Mouse (Mus musculus) forebrain, embryonic 12.5 days (tissue): ENCODE data around the gene Hs6st3. TPM values are rescaled to one million over a fixed set of nuclear protein-coding genes. Genes with fewer than 3 reads are reported as not detected.
A peak's percentile ranks its signal among the peaks of the same experiment; 100 is the strongest.

ENCODE experiments used
- ATAC-seq: fragments of 200-750 bp; cut with Nextera tagmentation; 2 replicates; pipeline ENCODE4 v1.8.0; 2017; ENCODE audit warnings: moderate TSS enrichment; ENCODE audit not compliant: low FRiP score
- H3K27ac ChIP-seq: fragments of 300-500 bp; sonication (generic); 2 replicates; pipeline ENCODE4 v1.5.1; 2016; ENCODE audit warnings: mild to moderate bottlenecking
- H3K27me3 ChIP-seq: fragments of 300-500 bp; sonication (generic); 2 replicates; pipeline ENCODE4 v1.6.1; 2016; ENCODE audit warnings: mild to moderate bottlenecking
- H3K36me3 ChIP-seq: fragments of 300-500 bp; sonication (generic); replicated peaks from 2 replicates; pipeline ENCODE4 v1.6.1; 2016; ENCODE audit warnings: mild to moderate bottlenecking
- H3K4me1 ChIP-seq: fragments of 300-500 bp; sonication (generic); 2 replicates; pipeline ENCODE4 v1.6.1; 2016
- H3K4me2 ChIP-seq: fragments of 300-500 bp; sonication (generic); 2 replicates; pipeline ENCODE4 v1.6.1; 2016; ENCODE audit warnings: mild to moderate bottlenecking, moderate library complexity
- H3K4me3 ChIP-seq: fragments of 300-500 bp; sonication (generic); replicated peaks from 2 replicates; pipeline ENCODE4 v1.5.1; 2016; ENCODE audit warnings: mild to moderate bottlenecking
- H3K9ac ChIP-seq: fragments of 300-500 bp; sonication (generic); 2 replicates; pipeline ENCODE4 v1.6.1; 2016; ENCODE audit warnings: mild to moderate bottlenecking
- H3K9me3 ChIP-seq: fragments of 300-500 bp; sonication (generic); 2 replicates; pipeline ENCODE4 v1.6.1; 2016
- WGBS: fragments of 180-500 bp; shearing (Covaris S2); methylation state at CpG from one replicate; pipeline ENCODE4 v1.1.7; 2016; 5-methylcytosine and 5-hydroxymethylcytosine counted together
- polyA plus RNA-seq: library from polyadenylated mRNA; unstranded; fragments of >200 nt; fragmentation: Nextera tagmentation; extraction: Ambion mirVana; gene quantifications from 2 replicates; pipeline ENCODE4 v1.2.1, GENCODE M21; 2016

Hs6st3 gene
- polyA plus RNA-seq, result 0.19 and 0.32 TPM in 2 replicates

DNA sequence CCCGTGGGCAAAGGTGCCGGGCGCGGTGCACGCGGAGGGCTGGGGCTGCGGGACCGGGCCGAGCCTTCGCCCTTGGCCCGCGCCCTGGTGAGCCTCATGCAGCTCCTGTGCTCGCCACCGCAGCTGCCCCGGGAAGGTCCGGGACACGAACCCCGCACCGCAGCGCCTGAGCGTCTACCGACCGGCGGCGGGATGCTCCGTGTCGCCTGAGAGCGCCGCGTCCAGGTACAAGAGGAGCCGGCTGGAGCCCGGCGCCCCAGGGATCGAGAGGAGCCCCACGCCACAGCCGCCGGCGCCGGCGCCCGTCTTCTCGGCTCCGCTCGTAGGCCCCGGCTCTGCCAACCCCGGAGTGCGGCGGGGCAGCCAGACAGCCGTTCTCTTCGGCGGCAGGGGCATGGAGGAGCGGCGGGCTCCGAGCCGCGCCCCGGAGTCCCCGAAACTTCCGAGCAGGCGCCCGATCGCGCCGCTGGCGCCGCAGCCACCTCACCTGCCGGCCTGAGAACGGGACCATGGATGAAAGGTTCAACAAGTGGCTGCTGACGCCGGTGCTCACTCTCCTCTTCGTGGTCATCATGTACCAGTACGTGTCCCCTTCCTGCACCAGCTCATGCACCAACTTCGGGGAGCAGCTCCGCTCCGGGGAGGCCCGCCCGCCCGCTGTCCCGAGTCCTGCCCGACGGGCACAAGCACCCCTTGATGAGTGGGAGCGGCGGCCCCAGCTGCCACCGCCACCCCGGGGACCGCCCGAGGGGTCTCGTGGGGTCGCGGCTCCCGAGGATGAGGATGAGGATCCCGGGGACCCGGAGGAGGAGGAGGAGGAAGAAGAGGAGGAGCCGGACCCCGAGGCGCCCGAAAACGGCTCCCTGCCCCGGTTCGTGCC lies at the start of gene Hs6st3:
Gene Hs6st3, plus strand, starts transcription at position 436 of the 880 bp plus-strand sequence.
- H3K4me1 ChIP-seq, result peaks cover 12% of the 10 kb centered on the region
- ATAC-seq, result peak; percentile 51
- no peak within 1 kb of the TSS for H3K27ac ChIP-seq
- H3K36me3 ChIP-seq, result no peaks in the 10 kb centered on the region
- H3K4me2 ChIP-seq, result peak within 1 kb of the TSS; percentile 98
- H3K27me3 ChIP-seq, result peaks cover 53% of the 10 kb centered on the region
- no peaks in the 10 kb centered on the region for H3K9me3 ChIP-seq
- H3K9ac ChIP-seq, result peak within 1 kb of the TSS; percentile 63
- under 1% methylated on average over 100 of the region's 100 CpGs for WGBS
- peak within 1 kb of the TSS; percentile 66 for H3K4me3 ChIP-seq

DNA sequence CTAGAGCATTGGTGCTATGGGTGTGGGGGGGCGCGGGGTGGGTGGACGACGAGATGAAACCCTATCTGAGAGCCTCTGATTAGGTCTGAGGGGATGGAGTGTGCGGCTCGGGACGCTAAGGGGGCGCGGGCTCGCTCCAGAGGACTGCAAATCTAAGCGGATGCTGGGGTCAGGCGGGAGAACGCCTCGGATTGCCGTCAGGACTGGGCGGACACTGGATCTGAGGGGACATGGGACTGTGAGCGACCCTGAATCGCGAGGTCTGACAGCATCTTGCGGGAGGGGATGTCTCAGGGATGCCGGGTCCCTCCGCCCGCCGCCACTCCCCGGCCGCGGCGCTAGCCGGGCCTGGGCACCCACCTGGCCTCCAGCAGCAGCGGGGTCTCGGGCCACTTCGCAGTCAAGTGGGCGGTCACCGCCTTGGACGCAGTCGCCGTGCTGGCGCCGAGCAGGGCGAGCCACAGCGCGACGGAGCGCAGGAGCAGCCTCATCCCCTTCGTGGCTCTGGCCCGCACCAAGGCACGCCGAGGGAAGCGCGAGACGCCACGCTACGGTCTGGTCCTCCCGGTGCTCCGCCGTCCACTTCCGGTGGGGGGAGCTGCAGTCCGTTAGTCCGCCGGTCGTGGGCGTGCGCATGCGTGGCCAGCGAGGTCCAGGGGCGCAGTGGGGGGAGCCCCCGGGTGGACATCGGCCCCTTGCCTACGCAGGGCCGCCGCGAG lies 39.1 kb upstream of the Hs6st3 start, which contains the start of gene Uggt2:
Gene Uggt2, minus strand, starts transcription at position 580 of the 719 bp plus-strand sequence.
- H3K9ac ChIP-seq, result peak within 1 kb of the TSS; percentile 91
- under 1% methylated on average over 71 of the region's 72 CpGs for WGBS
- 0 out of 2 replicates have a peak, but pooled peaks cover 3% of the 10 kb centered on the region for H3K36me3 ChIP-seq

DNA sequence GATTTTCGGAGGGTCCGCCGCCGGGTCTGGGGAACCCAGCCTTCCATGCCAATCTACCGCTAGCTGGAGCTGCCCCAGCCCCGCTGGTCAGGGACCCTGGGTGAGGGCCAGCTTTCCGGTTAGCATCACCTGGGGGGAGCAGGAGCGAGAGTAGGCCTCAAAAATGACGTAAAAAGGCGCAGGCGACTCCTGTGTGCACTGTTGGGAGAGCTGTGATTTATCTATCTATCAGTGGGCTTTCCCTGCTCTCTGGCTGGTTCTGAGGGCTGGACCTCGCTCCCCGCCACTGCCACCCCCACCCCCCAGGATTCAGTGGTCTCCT lies 38.6 kb upstream of the Hs6st3 start:
- ATAC-seq, result peak; percentile 87
- peaks cover 14% of the 10 kb centered on the region for H3K4me1 ChIP-seq
- peak overlapping the region; percentile 91 for H3K9ac ChIP-seq
- H3K9me3 ChIP-seq, result no peaks in the 10 kb centered on the region
- H3K36me3 ChIP-seq, result no peaks in the 10 kb centered on the region
- H3K27me3 ChIP-seq, result no peaks in the 10 kb centered on the region
- WGBS, result 1% methylated on average over 13 of the region's 13 CpGs
- peak overlapping the region; percentile 71 for H3K4me2 ChIP-seq
- peak overlapping the region; percentile 84 for H3K4me3 ChIP-seq
- H3K27ac ChIP-seq, result peak overlapping the region; percentile 80

More for the DNA sequence above, 39.1 kb upstream of the Hs6st3 start, which contains the start of gene Uggt2:
- Histone ChIP-seq H3K9me3 (no peaks in the 10 kb centered on the region), H3K4me1 (peaks cover 14% of the 10 kb centered on the region), H3K27ac (peak within 1 kb of the TSS; percentile 80), H3K27me3 (no peaks in the 10 kb centered on the region), H3K4me2 (peak within 1 kb of the TSS; percentile 71), H3K4me3 (peak within 1 kb of the TSS; percentile 84)
- peak; percentile 96 for ATAC-seq

DNA sequence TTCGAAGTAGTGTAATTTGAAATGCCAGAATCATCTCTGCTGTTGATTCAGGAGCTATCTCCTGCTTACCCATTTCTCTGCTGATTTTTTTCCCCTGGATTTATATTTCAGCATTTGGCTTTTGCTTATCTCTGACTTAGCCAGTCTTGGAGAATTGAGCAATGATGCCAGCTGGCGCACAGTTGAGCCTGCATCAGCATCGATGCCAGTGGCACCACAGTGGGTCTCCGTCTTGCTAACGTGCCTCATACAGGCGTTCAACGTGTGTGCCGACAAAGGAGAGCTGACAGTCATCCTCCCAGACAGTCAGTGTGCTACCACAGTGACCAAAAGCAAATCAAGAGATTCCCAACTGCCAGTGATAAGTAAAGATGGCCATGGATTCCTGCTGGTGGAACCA lies 30.6 kb upstream of the Hs6st3 start:
- no peak overlapping the region for H3K4me3 ChIP-seq
- no peak overlapping the region for H3K27ac ChIP-seq
- no peak overlapping the region for H3K4me2 ChIP-seq
- no peak for ATAC-seq
- WGBS, result 92% methylated on average over 8 of the region's 8 CpGs
- no peaks in the 10 kb centered on the region for H3K4me1 ChIP-seq
- H3K36me3 ChIP-seq, result no peaks in the 10 kb centered on the region
- no peaks in the 10 kb centered on the region for H3K9me3 ChIP-seq
- H3K27me3 ChIP-seq, result no peaks in the 10 kb centered on the region
- H3K9ac ChIP-seq, result no peak overlapping the region

DNA sequence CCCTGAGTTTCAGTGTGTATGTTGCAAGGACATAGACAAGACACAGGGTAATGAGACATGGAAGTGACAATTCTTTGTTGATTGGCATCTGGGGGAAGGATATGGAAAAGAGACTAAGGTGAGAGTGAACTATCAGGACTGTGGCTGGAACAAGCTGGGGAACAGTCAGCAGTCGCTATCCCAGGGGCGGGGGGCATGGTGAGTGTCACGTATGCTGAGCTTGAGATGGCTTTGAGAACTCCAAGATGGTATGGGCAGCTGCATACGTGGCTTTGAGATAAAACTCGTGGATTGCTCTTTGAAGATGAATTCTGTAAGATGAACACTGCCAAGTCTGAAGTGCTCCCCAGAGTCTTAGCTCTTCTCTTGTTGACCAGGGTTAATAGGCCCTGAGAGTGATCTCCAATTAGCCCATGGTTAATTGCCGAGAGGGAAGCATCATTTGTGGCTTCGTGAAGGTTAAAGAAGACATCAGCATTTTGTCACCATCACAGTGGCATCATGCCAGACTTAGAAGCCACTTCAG lies 29.3 kb upstream of the Hs6st3 start:
- H3K36me3 ChIP-seq, result no peaks in the 10 kb centered on the region
- H3K4me2 ChIP-seq, result no peak overlapping the region
- H3K4me1 ChIP-seq, result no peaks in the 10 kb centered on the region
- WGBS, result 66% methylated on average over 7 of the region's 7 CpGs
- no peak for ATAC-seq
- H3K27ac ChIP-seq, result no peak overlapping the region
- no peak overlapping the region for H3K4me3 ChIP-seq
- H3K9ac ChIP-seq, result no peak overlapping the region
- H3K27me3 ChIP-seq, result no peaks in the 10 kb centered on the region
- H3K9me3 ChIP-seq, result no peaks in the 10 kb centered on the region

DNA sequence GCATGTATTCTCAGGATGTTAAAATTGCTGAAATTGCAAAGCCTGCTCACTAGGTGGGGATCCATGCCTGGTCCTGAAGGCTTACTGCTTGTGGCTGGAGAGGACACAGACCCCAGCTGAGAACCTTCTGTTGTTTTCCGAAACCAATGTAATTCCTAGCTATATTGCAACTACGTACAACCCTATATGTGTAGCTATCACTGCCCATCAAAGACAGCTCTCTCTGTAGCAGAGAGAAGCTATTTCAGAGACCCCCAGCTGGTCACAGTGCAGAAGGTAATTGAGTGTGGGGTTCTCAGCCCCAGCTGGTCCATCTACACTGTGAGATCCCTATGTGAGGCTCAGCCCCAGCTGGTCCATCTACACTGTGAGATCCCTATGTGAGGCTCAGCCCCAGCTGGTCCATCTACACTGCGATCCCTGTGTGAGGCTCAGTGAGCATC lies 28.3 kb upstream of the Hs6st3 start:
- Histone ChIP-seq H3K9me3 (no peaks in the 10 kb centered on the region), H3K27ac (no peak overlapping the region), H3K27me3 (no peaks in the 10 kb centered on the region), H3K4me1 (no peaks in the 10 kb centered on the region), H3K9ac (no peak overlapping the region), H3K4me2 (no peak overlapping the region), H3K4me3 (no peak overlapping the region), H3K36me3 (no peaks in the 10 kb centered on the region)
- WGBS, result 87% methylated on average over 3 of the region's 3 CpGs
- 0 out of 2 replicates have a peak, but pooled peaks have one; percentile 11 for ATAC-seq

DNA sequence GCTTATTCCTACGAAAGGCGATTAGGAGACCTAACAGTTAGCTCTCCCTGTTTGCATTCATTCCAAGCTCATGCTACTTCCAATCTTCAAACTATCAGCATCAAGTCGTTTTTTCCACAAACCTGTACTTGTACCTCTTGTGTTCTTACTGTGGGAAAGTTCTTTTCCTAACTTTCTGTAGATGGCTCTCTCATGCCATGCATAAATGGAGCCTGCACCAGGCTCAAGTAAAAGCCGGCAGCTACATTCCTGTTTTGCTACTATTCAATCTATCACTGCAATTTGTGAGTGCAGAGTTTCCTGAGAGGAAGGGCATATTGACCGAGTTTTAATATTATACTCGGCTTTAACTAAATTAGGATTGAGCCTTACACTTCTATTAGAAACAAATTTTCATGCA lies 25.6 kb upstream of the Hs6st3 start:
- H3K4me2 ChIP-seq, result no peak overlapping the region
- no peak overlapping the region for H3K27ac ChIP-seq
- H3K9me3 ChIP-seq, result no peaks in the 10 kb centered on the region
- no peaks in the 10 kb centered on the region for H3K4me1 ChIP-seq
- H3K36me3 ChIP-seq, result no peaks in the 10 kb centered on the region
- ATAC-seq, result no peak
- no peak overlapping the region for H3K4me3 ChIP-seq
- no peaks in the 10 kb centered on the region for H3K27me3 ChIP-seq
- WGBS, result 82% methylated on average over 6 of the region's 6 CpGs
- H3K9ac ChIP-seq, result no peak overlapping the region

DNA sequence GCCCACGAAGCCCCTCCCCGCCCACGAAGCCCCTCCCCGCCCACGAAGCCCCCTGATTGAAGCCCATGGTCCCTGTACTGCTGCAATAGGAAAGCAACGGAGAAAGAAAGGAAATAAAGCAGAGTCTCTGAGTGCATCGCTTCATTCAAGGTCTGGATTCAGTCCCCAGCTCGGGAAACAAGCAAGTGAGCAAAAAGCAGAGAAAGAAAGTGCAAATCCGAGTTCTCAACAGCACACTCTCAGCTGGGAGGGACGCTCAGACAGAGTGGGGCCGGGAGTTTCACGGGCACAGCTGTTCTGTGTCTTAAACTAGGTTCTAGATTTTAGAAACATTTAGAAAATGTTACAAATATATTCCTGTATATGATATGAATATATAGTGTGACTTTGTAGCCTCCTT lies 14.6 kb upstream of the Hs6st3 start:
- H3K4me1 ChIP-seq, result peaks cover 4% of the 10 kb centered on the region; the same call in 1 of the 2 replicates
- peak overlapping the region; percentile 38 for H3K4me3 ChIP-seq
- H3K27ac ChIP-seq, result no peak overlapping the region
- no peaks in the 10 kb centered on the region for H3K9me3 ChIP-seq
- no peaks in the 10 kb centered on the region for H3K36me3 ChIP-seq
- ATAC-seq, result peak; percentile 65; the same call in 1 of the 2 replicates
- H3K4me2 ChIP-seq, result peak overlapping the region; percentile 59
- H3K27me3 ChIP-seq, result peaks cover 8% of the 10 kb centered on the region; the same call in 1 of the 2 replicates
- peak overlapping the region; percentile 33; the same call in 1 of the 2 replicates for H3K9ac ChIP-seq
- 5% methylated on average over 12 of the region's 12 CpGs for WGBS

DNA sequence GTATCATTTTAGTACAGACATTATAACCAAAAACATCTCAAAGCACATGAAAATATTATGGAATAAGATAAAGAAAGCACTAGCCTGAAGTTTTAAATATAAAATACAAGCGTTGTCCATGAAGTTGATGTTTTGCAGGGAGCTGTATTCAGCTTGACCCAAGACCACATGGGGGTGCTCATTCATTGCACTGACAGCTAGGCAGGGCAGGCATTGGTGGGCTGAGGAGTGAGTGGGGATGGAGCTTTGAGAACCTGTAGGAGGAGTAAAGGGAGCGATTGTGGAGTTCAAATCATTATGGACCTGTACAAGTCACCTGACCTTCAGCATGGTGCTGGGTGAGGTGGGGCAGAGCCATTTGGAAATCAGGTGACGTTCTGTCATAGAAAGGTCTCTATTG lies 14.1 kb upstream of the Hs6st3 start:
- peak; percentile 85 for ATAC-seq
- Histone ChIP-seq H3K9ac (no peak overlapping the region), H3K4me2 (peak overlapping the region; percentile 59), H3K27me3 (peaks cover 8% of the 10 kb centered on the region; the same call in 1 of the 2 replicates), H3K36me3 (no peaks in the 10 kb centered on the region), H3K4me3 (peak overlapping the region; percentile 38; the same call in 1 of the 2 replicates), H3K4me1 (peaks cover 4% of the 10 kb centered on the region; the same call in 1 of the 2 replicates), H3K9me3 (no peaks in the 10 kb centered on the region), H3K27ac (no peak overlapping the region)
- WGBS, result 22% methylated on average over 3 of the region's 3 CpGs

DNA sequence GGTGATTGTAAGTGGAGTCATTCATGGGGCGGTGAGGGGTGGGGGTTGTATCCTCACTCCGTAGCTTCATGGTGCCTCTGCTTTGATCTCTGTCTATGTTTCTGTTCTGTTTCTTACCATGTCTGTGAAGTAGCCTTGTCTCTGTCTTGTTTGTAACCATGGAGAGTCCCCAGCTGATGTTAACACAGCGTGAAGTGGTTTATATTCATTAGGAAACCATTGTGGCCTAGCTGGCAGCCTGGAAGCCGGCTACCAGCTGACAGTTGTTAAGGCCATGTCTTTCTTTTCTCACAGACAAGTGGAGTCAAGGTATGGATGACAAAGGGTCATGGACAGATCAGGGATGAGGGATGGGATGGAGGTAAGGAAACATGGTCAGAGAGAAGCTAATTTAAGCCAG lies 12.3 kb upstream of the Hs6st3 start:
- WGBS, result 47% methylated on average over 4 of the region's 4 CpGs
- Histone ChIP-seq H3K36me3 (no peaks in the 10 kb centered on the region), H3K9me3 (no peaks in the 10 kb centered on the region), H3K27me3 (peaks cover 8% of the 10 kb centered on the region; the same call in 1 of the 2 replicates), H3K4me1 (peaks cover 4% of the 10 kb centered on the region; the same call in 1 of the 2 replicates), H3K27ac (no peak overlapping the region), H3K9ac (no peak overlapping the region), H3K4me3 (no peak overlapping the region), H3K4me2 (no peak overlapping the region)
- no peak for ATAC-seq

DNA sequence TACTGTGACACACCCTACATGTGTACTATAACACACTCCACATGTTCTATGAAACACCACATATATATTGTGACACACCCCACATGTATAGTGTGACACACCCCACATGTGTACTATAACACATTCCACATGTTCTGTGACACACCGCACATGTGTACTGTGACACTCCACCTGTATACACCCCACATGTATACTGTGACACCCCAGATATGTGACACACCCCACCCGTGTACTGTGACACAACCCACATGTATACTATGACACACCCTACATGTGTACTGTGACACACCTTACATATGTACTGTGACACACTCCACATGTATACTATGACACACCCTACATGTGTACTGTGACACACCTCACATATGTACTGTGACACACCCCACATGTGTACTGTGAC lies 10.8 kb upstream of the Hs6st3 start:
- no peak overlapping the region for H3K27ac ChIP-seq
- no peaks in the 10 kb centered on the region for H3K27me3 ChIP-seq
- no peaks in the 10 kb centered on the region for H3K9me3 ChIP-seq
- H3K9ac ChIP-seq, result no peak overlapping the region
- no peak overlapping the region for H3K4me2 ChIP-seq
- 97% methylated on average over 2 of the region's 2 CpGs for WGBS
- peaks cover 4% of the 10 kb centered on the region; the same call in 1 of the 2 replicates for H3K4me1 ChIP-seq
- ATAC-seq, result peak; percentile 18; the same call in 1 of the 2 replicates
- no peaks in the 10 kb centered on the region for H3K36me3 ChIP-seq
- no peak overlapping the region for H3K4me3 ChIP-seq

DNA sequence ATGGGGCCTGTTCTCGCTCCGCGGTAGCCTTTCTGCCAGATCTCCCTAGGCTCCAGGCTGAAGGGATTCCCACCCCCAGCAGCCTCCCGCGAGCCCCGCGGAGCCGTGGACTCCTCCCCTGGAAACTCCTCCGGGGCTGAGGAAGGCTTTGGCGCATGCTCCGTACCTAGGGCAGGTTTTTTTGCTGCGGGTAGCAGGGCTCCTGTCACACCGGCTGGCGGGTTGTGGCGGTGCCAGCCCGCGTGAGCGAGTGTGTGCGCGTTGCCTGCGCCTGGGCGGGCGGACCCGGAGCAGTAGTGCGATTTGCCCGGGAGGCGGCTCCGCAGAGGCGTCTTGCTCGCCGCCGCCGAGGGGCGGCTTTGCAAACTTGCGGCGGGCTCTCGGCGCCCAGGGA lies 632 bp upstream of the Hs6st3 start:
- H3K36me3 ChIP-seq, result no peaks in the 10 kb centered on the region
- H3K9ac ChIP-seq, result peak overlapping the region; percentile 63
- H3K27ac ChIP-seq, result no peak overlapping the region
- peaks cover 12% of the 10 kb centered on the region for H3K4me1 ChIP-seq
- no peaks in the 10 kb centered on the region for H3K9me3 ChIP-seq
- H3K4me2 ChIP-seq, result peak overlapping the region; percentile 98
- under 1% methylated on average over 36 of the region's 38 CpGs for WGBS
- H3K4me3 ChIP-seq, result peak overlapping the region; percentile 66
- peaks cover 53% of the 10 kb centered on the region for H3K27me3 ChIP-seq
- ATAC-seq, result peak; percentile 90
